Mouse (Mus musculus): ENCODE measurements around the gene Lgi4. TPM values are rescaled to one million over a fixed set of nuclear protein-coding genes. Genes with fewer than 3 reads are reported as not detected.

Lgi4 gene
- polyA plus RNA-seq, 1 experiment: 16.0 TPM

GRCm38 (mm10) chr7:31051321-31052021, 7.7 kb upstream of the Lgi4 start, which contains the start of gene Fxyd7:
Gene Fxyd7 (minus strand): TSS chr7:31051467.
- DNase-seq (ENCODE audit: low spot score): no peak

- no peak for DNase-seq (ENCODE audit: low spot score)
Measured at GRCm38 (mm10) chr7:31052251-31052635, 6.9 kb upstream of the Lgi4 start.

- no peak for DNase-seq (ENCODE audit: low spot score)
Measured at GRCm38 (mm10) chr7:31052636-31053434, 6.3 kb upstream of the Lgi4 start.

DNA sequence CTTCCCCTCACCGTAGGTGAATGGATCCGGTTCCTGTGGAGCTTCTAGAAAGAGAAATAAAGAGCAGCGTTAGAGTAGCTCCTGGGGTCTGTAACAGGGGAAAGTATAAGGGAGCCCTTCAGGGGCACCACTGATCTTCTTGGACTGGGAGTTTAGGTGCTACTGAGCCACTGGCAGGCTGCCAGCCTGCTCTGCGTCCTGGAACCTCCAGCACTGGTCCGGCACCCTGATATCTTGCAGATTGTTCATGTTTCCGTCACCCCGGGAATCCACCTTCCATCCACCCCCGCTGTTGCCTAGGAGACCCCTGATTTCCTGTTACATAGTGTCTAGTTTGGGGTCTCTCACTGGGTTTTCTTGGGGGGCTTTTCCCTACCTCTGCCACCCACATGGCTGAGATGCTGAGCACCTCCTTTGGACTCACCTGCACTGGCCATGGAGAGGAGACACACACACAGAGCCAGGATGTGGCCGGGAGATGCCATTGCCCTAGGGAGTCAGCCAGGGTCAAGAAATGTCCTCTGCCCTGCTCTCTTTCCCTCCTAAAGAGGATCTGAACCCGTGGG, 5.2 kb upstream of the Lgi4 start:
- no peak for DNase-seq (ENCODE audit: low spot score)

DNA sequence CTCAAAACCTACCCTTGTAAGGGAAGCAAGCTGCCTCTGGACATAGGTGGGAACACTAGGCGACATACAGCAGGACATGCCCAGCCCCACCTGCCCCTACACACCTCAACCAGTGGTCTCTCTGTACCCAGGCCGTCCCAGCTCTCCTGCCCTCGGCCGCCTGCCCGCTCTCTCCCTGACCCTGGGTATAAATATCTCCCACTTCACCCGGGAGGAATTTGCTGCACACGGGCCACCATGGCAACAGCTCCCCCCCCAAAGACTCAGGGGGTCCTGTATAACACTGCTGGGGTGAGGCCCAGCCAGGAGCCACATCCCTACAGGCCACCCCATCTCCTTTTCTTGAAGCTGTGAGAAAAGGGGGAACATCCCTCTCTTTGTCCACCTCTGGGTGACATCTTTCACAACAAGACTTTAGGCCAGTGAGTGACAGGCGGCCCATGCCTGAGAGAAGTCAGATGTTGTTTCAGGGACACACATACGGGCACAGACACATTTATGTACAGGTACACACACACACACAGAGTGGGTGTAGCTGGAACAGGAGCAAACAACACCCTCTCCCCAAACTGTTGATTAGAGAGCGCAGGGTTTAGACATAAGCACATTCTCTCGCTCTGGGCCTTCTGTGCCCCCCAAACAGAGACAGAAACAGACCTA, 4.4 kb upstream of the Lgi4 start:
- no peak for DNase-seq (ENCODE audit: low spot score)

DNA sequence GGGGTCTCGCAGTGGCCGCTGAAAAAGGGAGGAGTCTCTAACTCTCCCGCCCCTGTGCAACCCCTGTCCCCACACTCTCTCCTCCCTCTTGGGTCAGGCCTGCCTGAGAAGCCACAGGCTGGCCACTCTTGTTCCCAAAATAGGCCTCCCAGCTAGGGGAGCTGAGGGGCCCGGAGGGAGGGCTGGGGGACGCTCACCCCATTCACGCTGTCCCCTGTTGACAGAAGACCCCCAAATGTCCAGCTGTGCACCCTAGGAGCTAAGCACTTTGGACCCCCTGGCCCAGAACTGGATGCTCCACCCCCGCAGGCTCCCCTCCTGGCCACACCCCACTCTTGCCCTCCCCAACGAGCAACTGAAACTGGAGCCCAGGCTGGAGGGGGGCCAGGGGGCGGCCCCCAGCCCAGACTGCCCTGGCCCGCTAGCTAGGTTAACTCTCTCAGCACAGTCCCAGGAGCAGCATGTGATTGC, 3.8 kb upstream of the Lgi4 start:
- peak; percentile 72 for DNase-seq (ENCODE audit: low spot score)

GRCm38 (mm10) chr7:31055883-31056282, 3.3 kb upstream of the Lgi4 start:
- no peak for DNase-seq (ENCODE audit: low spot score)

DNA sequence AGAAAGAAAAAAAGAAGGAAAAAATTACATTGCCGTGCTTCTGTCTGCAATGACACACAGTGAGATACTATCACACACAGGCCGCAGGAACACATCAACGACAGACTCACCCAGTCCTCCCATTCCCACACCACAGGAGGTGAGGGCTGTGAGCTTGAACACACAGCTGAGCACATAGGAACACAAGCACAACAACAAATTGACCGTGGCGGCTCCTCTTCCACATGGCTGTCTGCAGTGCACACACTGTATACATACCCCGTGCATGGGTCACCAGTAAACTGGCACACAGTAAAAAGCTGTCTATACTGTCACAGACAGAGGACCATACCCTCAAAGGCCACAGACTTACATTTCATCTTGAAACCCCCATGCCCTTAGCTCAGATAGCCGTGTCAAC, 2.7 kb upstream of the Lgi4 start:
- DNase-seq (ENCODE audit: low spot score): no peak

- no peak for DNase-seq (ENCODE audit: low spot score)
Measured at GRCm38 (mm10) chr7:31057071-31057470, 2.1 kb upstream of the Lgi4 start, which contains the start of gene Fxyd1. Gene Fxyd1 (minus strand): TSS chr7:31057199.

DNA sequence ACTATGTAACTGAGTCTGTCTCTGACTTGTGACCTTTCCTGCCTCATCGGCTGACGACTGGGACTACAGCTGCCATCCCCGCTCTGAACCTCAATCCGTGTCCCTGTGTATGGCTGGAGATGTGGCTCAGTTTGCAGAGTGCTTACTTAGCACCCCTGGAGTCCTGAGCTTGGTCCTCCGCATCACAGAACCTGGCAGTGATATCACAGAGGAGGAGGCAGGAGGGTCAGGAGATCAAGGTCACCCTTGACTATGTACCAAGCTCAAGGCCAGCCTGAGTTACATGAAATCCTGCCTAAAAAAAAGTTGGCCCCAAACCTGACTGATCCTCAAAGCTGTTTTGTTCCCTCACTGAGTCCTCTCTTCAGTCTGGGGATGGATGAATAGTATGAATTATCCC, 1.4 kb upstream of the Lgi4 start:
- no peak for DNase-seq (ENCODE audit: low spot score)

- DNase-seq (ENCODE audit: low spot score): no peak
Measured at GRCm38 (mm10) chr7:31058211-31058610, 931 bp upstream of the Lgi4 start.

DNA sequence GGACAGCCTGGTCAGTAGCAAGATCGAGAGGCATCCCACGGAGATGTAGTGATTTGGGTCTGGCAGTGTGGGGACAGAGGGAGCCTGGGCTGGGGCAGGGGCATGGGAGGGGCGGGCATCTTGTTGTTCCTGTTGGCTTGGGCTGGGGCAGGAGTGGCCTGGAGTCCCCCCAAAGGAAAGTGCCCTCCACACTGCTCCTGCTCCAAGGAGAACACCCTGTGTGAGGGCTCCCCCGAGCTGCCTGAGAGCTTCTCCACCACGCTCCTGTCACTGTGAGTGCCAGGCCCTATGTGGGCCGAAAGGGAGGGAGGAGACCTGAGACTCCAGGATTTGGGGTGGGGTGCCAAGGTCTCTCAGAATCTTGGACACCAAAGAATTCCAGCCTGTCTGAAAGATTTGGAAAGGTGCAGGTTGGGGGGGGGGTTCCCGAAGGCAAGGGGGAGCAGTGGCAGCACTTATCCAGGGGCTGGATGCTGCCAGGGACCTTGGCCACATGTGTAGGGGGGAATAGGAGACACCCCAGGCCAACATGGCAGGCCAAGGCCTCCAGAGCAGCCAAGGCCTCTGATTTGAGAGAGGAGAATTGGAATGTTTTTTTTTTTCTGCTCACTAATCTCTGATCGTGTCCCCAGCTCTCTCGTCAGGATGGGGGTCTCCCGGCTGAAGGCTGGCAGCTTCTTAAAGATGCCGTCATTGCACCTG, 928 bp downstream of the Lgi4 start:
- DNase-seq (ENCODE audit: low spot score): no peak

DNA sequence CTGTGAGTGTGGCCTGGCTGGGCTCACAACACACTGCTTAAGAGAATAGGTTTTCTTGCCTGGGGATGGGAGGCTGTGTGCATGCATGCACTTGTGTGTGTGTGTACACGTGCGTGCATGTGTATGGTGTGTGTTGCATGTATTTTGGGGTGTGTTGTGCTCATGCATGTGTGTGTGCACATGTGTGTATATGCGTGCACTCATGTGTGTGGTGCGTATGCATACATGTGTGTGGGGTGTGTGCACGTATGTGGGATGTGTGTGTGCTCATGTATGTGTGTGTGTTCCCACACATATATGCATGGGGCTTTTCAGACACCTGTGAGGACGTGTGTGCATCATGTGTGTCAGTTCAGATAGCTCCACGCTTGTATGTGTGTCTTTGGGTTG, 1.5 kb downstream of the Lgi4 start:
- no peak for DNase-seq (ENCODE audit: low spot score)

DNA sequence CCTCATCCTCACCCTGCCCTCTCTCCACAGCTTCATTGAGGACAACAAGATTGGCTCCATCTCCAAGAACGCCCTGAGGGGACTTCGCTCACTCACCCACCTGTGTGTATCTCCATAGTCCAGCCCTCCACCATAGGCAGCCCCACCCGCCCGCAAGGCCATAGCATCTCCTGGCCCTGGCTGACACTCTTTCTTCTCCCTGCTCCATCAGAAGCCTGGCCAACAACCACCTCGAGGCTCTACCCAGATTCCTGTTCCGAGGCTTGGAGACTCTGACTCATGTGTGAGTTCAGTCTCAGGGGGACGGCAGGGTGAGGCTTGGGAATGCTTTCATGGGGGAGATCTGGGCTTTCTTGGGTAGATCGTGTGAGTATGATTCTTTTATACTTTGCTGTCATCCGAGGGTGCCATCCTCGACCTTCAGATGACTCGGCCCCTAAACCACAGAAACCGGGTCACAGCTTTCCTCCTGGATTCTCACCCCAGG, 4.0 kb downstream of the Lgi4 start:
- DNase-seq (ENCODE audit: low spot score): no peak

- no peak for DNase-seq (ENCODE audit: low spot score)
Measured at GRCm38 (mm10) chr7:31067836-31068235, 8.7 kb downstream of the Lgi4 start.

- DNase-seq (ENCODE audit: low spot score): no peak
Measured at GRCm38 (mm10) chr7:31069491-31069890, 10.3 kb downstream of the Lgi4 start.

- DNase-seq (ENCODE audit: low spot score): no peak
Measured at GRCm38 (mm10) chr7:31070324-31070723, 11.2 kb downstream of the Lgi4 start.

GRCm38 (mm10) chr7:31072326-31072725, 13.2 kb downstream of the Lgi4 start:
- DNase-seq (ENCODE audit: low spot score): no peak

DNA sequence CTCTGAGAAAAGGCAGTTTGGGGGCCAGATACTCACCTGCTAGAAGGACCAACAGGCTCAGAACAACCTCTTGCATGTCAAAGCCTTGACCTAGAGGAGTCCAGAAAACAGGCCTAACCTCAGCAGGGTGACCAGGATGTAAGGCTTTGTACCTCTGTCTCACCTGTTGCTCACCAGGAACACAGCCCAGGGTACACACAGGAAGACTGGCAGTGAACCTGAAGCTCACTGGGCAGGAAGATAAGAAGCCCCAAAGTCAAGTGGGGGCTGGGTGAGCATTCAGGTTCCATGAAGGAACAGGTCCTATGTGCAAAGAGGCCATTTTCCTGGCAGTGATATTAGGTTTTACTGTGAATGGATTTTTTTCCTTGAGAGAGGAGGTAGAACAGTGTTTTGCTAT, 14.4 kb downstream of the Lgi4 start:
- DNase-seq (ENCODE audit: low spot score): no peak

GRCm38 (mm10) chr7:31074061-31074712, 15.0 kb downstream of the Lgi4 start:
- no peak for DNase-seq (ENCODE audit: low spot score)

GRCm38 (mm10) chr7:31074713-31075069, 15.5 kb downstream of the Lgi4 start:
- no peak for DNase-seq (ENCODE audit: low spot score)

Measured in urinary bladder, adult 2 months (tissue).